Mouse (Mus musculus) layer of hippocampus, postnatal 25 days (tissue): Measurements from ENCODE around the gene Uhrf1bp1l. TPM values are rescaled to one million over a fixed set of nuclear protein-coding genes. Genes with fewer than 3 reads are reported as not detected.

Experiments
- DNase-seq, 2 experiments: peaks; one replicate each; pipeline ENCODE4 v3.0.0; 2022; ENCODE audit warnings: mixed read lengths in 2 of 2, low spot score in 1 of 2; ENCODE audit errors: extremely low spot score in 1 of 2
- total RNA-seq, 2 experiments: library from RNA; stranded (reverse); gene quantifications; 2 replicates each; pipeline ENCODE4 v1.2.3; 2021

Gene Uhrf1bp1l
- total RNA-seq, 2 experiments from 2014 or later, result 80.0 to 82.6 TPM

GRCm38 (mm10) chr10:89833166-89833565 lies 88.4 kb downstream of the Uhrf1bp1l start:
- no peak for DNase-seq

- DNase-seq, result no peak
Observed at GRCm38 (mm10) chr10:89837476-89837875, 92.7 kb downstream of the Uhrf1bp1l start.

- DNase-seq, result no peak
Observed at GRCm38 (mm10) chr10:89838834-89839233, 94.0 kb downstream of the Uhrf1bp1l start.

- no peak for DNase-seq
Observed at GRCm38 (mm10) chr10:89850951-89851350, 106.2 kb downstream of the Uhrf1bp1l start.

- DNase-seq, result peak; percentile 59 to 60
Observed at GRCm38 (mm10) chr10:89855251-89855875, 110.6 kb downstream of the Uhrf1bp1l start.

GRCm38 (mm10) chr10:89856286-89856685 lies 111.5 kb downstream of the Uhrf1bp1l start:
- DNase-seq, result peak in 1 of 2 experiments; percentile 36

- DNase-seq, result no peak
Observed at GRCm38 (mm10) chr10:89868211-89868610, 123.4 kb downstream of the Uhrf1bp1l start.

- DNase-seq, result no peak
Observed at GRCm38 (mm10) chr10:89868836-89869235, 124.0 kb downstream of the Uhrf1bp1l start.

Other genes with a start within 250 kb of the Uhrf1bp1l start
- under 1 TPM in 1 of 2 experiments, not detected in 1; 0.22 TPM for gene Nr1h4, start 211.4 kb upstream of the Uhrf1bp1l start, total RNA-seq
- gene Slc17a8, start 123.7 kb upstream of the Uhrf1bp1l start, total RNA-seq, result 1 to 10 TPM; 3.7 TPM
- 10 to 100 TPM; 23.4 to 28.5 TPM for gene Scyl2, start 58.7 kb upstream of the Uhrf1bp1l start, total RNA-seq
- 10 to 100 TPM; 22.1 to 25.3 TPM for gene Actr6, start 12.7 kb upstream of the Uhrf1bp1l start, total RNA-seq
- gene Anks1b, start 128.5 kb downstream of the Uhrf1bp1l start, total RNA-seq, result 100 to 1,000 TPM; 480 to 546 TPM